Mouse (Mus musculus): ENCODE results near the gene Ceacam1. TPM values are rescaled to one million over a fixed set of nuclear protein-coding genes. Genes with fewer than 3 reads are reported as not detected.
"Not testable (repeated sequence)": the region's sequence is repeated elsewhere in the genome, so short reads cannot be mapped to it uniquely, and the experiment has no call there.

Gene Ceacam1
- polyA plus RNA-seq, 1 experiment = 31.5 TPM

DNA sequence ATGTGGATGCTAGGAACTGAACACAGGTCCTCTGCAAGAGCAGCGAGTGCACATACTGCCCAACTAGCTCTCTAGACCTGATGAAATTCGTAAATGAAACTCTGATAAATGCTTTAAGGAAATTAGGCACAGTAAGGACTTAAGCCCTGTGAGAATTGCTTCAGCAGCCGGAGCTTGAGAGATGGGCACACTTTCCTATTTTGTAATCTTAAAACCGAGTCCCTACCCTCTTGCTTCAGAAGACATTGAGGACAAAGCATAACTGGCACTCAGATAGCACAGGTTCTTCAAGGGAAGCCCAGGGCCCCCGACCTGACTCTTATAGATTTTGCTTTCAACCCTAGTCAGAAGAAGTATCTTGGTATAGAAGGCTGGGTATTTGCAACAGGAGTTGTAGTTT lies 50.3 kb downstream of the Ceacam1 start:
- Histone ChIP-seq H3K4me3 (replicated peaks; ENCODE audit: control insufficient read depth, low read depth, low read length) (no peak overlapping the region), H3K4me1 (ENCODE audit: control insufficient read depth, insufficient read depth, low read length) (peaks cover 1% of the 10 kb centered on the region; the same call in 1 of the 2 replicates), H3K27ac (ENCODE audit: control insufficient read depth, insufficient read depth, low read depth, low read length, poor library complexity) (peak overlapping the region; percentile 73)
- TF ChIP-seq CTCF (IDR thresholded peaks at IDR 0.05; ENCODE audit: control insufficient read depth, insufficient read depth, low read length) (no peak), POLR2A (IDR thresholded peaks at IDR 0.05; ENCODE audit: borderline replicate concordance, control insufficient read depth, low read depth, low read length) (no peak)
- 32% methylated on average over 5 of the region's 5 CpGs for WGBS

DNA sequence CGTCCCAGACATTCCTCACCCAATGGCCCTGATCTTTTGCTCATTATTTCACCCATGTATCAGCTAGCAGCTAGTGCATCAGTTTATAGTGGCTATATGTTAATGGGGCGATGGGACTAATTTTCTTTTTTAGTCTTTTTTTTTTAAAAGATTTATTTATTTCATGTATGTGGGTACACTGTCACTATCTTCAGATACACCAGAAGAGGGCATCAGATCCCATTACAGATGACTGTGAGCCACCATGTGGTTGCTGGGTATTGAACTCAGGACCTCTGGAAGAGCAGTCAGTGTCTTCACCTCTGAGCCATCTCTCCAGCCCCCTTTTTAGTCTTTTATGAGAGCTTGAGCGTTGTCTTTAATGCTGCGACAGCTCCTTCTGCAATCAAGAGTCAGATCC lies 51.0 kb downstream of the Ceacam1 start:
- H3K4me3 ChIP-seq (replicated peaks; ENCODE audit: control insufficient read depth, low read depth, low read length); H3K4me1 ChIP-seq (ENCODE audit: control insufficient read depth, insufficient read depth, low read length): not testable (repeated sequence)
- H3K27ac ChIP-seq (ENCODE audit: control insufficient read depth, insufficient read depth, low read depth, low read length, poor library complexity) = peak overlapping the region; percentile 19; the same call in 1 of the 2 replicates
- WGBS = 66% methylated on average over 4 of the region's 4 CpGs

DNA sequence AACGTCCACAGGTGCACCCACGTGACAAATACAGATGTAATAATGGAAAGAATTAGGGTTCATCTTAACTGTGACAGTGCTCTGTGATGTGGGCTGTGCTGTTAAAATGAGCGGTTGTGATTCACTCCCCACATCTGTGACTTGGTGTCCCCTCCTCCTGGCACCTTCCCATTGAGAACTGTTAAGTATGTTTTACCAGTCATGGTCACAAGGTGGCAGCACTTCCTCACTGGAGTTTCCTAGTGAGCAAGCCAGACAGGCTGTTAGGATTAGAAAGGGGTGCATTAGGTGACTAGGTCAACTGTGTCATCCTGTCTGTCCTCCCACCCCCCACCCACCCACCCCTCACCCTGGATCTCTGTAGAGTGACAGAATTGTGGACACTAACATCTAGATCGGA lies 53.0 kb downstream of the Ceacam1 start:
- Histone ChIP-seq H3K4me1 (ENCODE audit: control insufficient read depth, insufficient read depth, low read length) (no peaks in the 10 kb centered on the region; the same call in 1 of the 2 replicates), H3K27ac (ENCODE audit: control insufficient read depth, insufficient read depth, low read depth, low read length, poor library complexity) (no peak overlapping the region), H3K4me3 (replicated peaks; ENCODE audit: control insufficient read depth, low read depth, low read length) (no peak overlapping the region)
- no peak for TF ChIP-seq POLR2A (IDR thresholded peaks at IDR 0.05; ENCODE audit: borderline replicate concordance, control insufficient read depth, low read depth, low read length)
- peak; percentile 72 for TF ChIP-seq CTCF (IDR thresholded peaks at IDR 0.05; ENCODE audit: control insufficient read depth, insufficient read depth, low read length)
- 45% methylated on average over 4 of the region's 4 CpGs for WGBS

DNA sequence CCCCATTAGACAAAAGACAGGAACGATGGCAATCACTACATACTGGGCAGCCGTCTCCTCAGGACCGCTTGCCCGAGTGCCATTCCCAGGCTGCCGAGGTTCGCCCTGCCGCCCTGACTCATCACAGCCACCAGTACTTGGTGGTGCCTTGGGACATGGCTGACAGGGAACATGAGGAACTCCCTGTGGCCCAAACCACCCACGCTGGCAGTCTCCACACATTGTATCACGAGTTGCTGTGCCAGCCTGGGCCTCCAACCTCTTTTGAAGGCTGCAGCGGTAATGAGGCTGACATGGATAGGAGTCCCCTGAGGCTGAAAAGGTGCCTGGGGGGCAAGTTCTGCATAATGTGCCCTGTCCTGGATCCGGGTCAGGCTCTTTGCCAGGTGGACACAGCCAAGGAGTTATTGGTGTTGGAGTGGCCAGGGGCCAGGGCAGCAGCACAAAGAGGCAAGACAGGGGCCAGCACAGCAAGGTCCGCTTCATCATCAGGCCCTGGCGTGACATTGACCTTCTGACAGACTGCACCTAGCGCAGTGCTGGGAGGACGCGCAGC lies 55.0 kb downstream of the Ceacam1 start:
- no peak overlapping the region for H3K27ac ChIP-seq (ENCODE audit: control insufficient read depth, insufficient read depth, low read depth, low read length, poor library complexity)
- TF ChIP-seq CTCF (IDR thresholded peaks at IDR 0.05; ENCODE audit: control insufficient read depth, insufficient read depth, low read length) (no peak), POLR2A (IDR thresholded peaks at IDR 0.05; ENCODE audit: borderline replicate concordance, control insufficient read depth, low read depth, low read length) (no peak)
- H3K4me1 ChIP-seq (ENCODE audit: control insufficient read depth, insufficient read depth, low read length) = no peaks in the 10 kb centered on the region; the same call in 1 of the 2 replicates
- 86% methylated on average over 16 of the region's 16 CpGs for WGBS
- no peak overlapping the region for H3K4me3 ChIP-seq (replicated peaks; ENCODE audit: control insufficient read depth, low read depth, low read length)

DNA sequence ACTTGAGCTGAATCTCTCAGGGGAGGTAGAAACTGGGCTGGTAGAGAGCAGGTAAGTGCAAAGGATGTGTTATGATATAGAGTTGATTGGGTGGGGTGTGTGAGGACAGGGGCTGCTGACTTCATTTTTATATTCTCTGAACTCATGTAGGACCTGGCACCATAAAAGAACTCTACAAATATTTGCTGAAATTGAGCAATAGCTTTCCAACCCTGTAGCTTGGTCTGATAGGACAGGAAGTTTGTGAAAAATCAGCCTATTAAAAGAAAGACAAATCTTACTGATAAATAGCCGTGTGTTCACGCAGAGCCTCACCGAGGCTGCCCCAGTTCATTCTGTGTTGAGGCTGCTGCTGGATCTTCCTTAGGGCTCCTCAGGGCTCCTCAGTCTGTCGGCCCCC lies 57.5 kb downstream of the Ceacam1 start:
- WGBS = 72% methylated on average over 4 of the region's 4 CpGs
- Histone ChIP-seq H3K27ac (ENCODE audit: control insufficient read depth, insufficient read depth, low read depth, low read length, poor library complexity) (no peak overlapping the region), H3K4me3 (replicated peaks; ENCODE audit: control insufficient read depth, low read depth, low read length) (no peak overlapping the region), H3K4me1 (ENCODE audit: control insufficient read depth, insufficient read depth, low read length) (no peaks in the 10 kb centered on the region; the same call in 1 of the 2 replicates)
- TF ChIP-seq POLR2A (IDR thresholded peaks at IDR 0.05; ENCODE audit: borderline replicate concordance, control insufficient read depth, low read depth, low read length) (no peak), CTCF (IDR thresholded peaks at IDR 0.05; ENCODE audit: control insufficient read depth, insufficient read depth, low read length) (no peak)

DNA sequence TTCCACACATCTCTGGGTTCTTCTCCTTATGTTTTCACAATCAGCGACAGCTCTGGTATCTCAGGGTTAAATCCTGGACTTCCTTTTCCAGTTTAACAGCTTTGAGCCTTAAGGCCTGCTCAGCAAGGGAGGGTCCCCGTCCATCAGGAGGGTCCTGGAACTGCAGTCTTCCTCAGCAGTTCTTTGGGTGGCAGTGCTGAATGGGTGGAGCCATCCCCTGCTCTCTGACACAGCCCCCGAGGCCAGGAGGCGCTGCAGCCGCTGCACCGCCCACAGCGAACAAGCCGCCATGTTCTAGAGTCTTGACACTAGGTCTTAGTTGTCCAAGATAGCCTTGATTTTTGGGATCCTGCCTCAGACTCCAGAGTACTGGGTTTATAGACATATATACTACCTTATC lies 57.9 kb downstream of the Ceacam1 start:
- TF ChIP-seq POLR2A (IDR thresholded peaks at IDR 0.05; ENCODE audit: borderline replicate concordance, control insufficient read depth, low read depth, low read length) (no peak), CTCF (IDR thresholded peaks at IDR 0.05; ENCODE audit: control insufficient read depth, insufficient read depth, low read length) (no peak)
- H3K27ac ChIP-seq (ENCODE audit: control insufficient read depth, insufficient read depth, low read depth, low read length, poor library complexity) = no peak overlapping the region
- WGBS = 82% methylated on average over 8 of the region's 8 CpGs
- H3K4me3 ChIP-seq (replicated peaks; ENCODE audit: control insufficient read depth, low read depth, low read length) = no peak overlapping the region
- no peaks in the 10 kb centered on the region; the same call in 1 of the 2 replicates for H3K4me1 ChIP-seq (ENCODE audit: control insufficient read depth, insufficient read depth, low read length)

DNA sequence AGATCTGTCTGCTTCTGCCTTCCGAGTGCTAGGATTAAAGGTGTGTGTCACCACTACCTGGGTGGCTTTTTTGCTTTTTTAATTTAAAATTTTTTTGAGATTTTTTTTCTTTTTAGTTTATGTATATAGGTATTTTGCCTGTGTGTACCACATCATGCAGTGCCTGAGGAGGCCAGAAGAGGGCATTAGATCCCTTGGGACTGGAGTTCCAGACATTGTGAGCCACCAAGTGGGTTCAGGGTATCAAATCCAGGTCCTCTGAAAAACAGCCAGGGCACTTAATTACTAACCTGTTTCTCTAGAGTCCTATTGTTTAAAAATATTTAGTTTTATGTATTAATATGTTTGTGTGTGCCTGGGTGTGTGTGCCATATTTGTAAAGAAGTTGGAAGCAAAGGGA lies 59.8 kb downstream of the Ceacam1 start:
- TF ChIP-seq CTCF (IDR thresholded peaks at IDR 0.05; ENCODE audit: control insufficient read depth, insufficient read depth, low read length) (peak; percentile 47), POLR2A (IDR thresholded peaks at IDR 0.05; ENCODE audit: borderline replicate concordance, control insufficient read depth, low read depth, low read length) (no peak)
- no peaks in the 10 kb centered on the region; the same call in 1 of the 2 replicates for H3K4me1 ChIP-seq (ENCODE audit: control insufficient read depth, insufficient read depth, low read length)
- 69% methylated on average over 1 of the region's 1 CpGs for WGBS
- H3K4me3 ChIP-seq (replicated peaks; ENCODE audit: control insufficient read depth, low read depth, low read length) = no peak overlapping the region
- H3K27ac ChIP-seq (ENCODE audit: control insufficient read depth, insufficient read depth, low read depth, low read length, poor library complexity) = no peak overlapping the region

DNA sequence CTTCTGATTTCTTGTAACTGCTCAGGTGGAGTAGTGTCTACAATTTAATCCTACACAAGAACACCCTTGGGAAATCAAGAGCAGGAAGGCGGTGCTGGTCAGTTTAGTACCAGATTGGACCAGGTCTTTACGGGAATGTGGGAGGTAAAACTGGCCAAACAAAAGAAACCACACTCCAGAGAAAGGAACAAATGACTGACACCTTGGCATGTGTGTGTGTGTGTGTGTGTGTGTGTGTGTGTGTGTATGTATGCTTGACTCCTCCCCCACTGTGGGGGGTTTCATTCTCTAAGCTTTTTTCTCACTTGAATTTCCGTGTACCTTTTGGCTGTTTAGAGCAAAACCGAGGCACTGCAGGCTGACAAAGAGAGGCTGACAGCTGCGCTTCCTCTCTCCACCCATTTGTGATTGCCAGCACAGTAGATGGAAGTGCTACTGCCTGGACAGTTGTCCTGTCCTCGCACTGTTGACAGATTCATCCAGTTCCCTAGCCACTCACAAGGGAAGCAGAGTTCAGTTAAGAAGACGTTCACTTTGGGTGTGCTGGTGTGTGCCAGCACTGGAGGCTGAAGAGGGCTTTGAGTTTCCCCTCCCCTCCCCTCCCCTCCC lies 64.5 kb downstream of the Ceacam1 start, which contains the start of gene Cxcl17:
TSS of gene Cxcl17 (minus strand) at position 54 of the 609 bp plus-strand sequence.
- Histone ChIP-seq H3K4me3 (replicated peaks; ENCODE audit: control insufficient read depth, low read depth, low read length) (no peak within 1 kb of the TSS), H3K27ac (ENCODE audit: control insufficient read depth, insufficient read depth, low read depth, low read length, poor library complexity) (no peak within 1 kb of the TSS; the same call in 1 of the 2 replicates), H3K4me1 (ENCODE audit: control insufficient read depth, insufficient read depth, low read length) (no peaks in the 10 kb centered on the region)
- no peak for TF ChIP-seq CTCF (IDR thresholded peaks at IDR 0.05; ENCODE audit: control insufficient read depth, insufficient read depth, low read length)
- no peak for TF ChIP-seq POLR2A (IDR thresholded peaks at IDR 0.05; ENCODE audit: borderline replicate concordance, control insufficient read depth, low read depth, low read length)
- 55% methylated on average over 7 of the region's 7 CpGs for WGBS

Data from bone marrow, adult 2 months (tissue).